Mouse (Mus musculus) spleen, postnatal 36 days (tissue): ENCODE results near the gene Olfr906.

ENCODE experiments used
- DNase-seq, 2 experiments: peaks; one replicate each; pipeline ENCODE4 v3.0.0; 2022; ENCODE audit warnings: low spot score in 2 of 2, mixed read lengths in 1 of 2

Olfr906 gene

DNA sequence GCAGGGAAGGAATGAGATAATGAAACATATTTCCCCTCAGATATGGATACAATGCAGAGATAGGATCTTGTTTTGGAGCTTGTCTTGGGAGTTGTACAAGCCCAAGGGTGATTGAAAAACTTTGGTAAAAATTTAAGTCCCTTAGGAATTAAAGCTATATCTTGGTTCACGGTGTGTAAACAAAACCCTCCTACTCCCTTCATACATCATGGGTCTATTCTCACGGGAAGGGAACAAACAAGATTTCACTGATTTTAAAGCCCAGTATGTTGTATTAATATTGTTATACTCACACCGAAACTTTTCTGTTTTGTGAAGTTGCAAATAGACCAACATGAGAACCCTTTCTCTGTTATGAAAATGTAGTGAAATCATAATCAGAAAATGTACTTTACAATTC, at the start of gene Olfr906:
TSS of gene Olfr906 (plus strand) at position 301 of the 400 bp plus-strand sequence.
- DNase-seq: no peak

DNA sequence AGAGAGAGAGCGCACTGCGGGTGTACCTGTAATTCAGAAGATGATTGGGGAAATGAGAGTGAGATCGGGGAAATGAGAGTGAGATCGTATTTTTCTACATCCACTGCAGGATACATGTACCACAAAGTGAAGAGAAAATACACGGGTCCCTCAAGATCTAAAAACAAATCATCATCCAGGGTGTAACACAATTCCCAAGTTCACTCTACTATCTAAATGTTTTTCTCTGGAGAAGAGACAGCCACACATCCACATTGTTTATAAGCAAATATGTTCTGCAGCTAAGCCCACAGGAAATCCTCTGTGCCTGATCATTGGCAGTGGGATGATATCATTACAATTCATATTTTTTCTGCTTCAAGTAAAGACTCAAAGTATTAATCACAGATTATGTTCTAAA, 39.5 kb upstream of the Olfr906 start, which contains the start of gene Olfr902:
TSS of gene Olfr902 (plus strand) at position 301 of the 400 bp plus-strand sequence.
- DNase-seq: no peak

GRCm38 (mm10) chr9:38462844-38463243, 24.0 kb upstream of the Olfr906 start, which contains the start of gene Olfr904:
Gene Olfr904, plus strand, starts transcription at chr9:38463144.
- no peak for DNase-seq

DNA sequence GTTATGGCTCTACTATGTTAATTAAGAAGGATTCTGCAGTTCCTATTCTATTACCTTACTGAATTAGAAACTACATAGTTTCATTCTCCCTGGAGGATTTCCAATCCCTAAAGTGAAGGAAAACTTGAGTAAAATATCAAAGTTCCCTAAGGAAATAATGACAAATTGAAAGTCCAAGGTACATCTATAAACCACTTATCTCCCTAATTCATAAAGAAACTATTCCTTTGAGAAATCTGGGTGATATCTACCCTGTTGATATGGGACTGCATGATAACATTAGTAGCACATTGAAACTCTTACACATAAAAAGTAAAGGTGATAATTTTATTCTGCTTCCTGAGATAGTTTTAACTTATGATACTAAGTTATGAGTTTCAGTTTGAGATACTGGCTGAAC, 16.1 kb upstream of the Olfr906 start, which contains the start of gene Olfr905:
TSS of gene Olfr905 (plus strand) at position 301 of the 400 bp plus-strand sequence.
- DNase-seq: no peak

- no peak for DNase-seq
These were observed 8.6 kb downstream of the Olfr906 start, which contains the start of gene Olfr907 for GRCm38 (mm10) chr9:38495501-38495900. Gene Olfr907, plus strand, starts transcription at chr9:38495801.

GRCm38 (mm10) chr9:38512353-38512752, 25.5 kb downstream of the Olfr906 start:
- no peak for DNase-seq

GRCm38 (mm10) chr9:38521280-38521679, 34.4 kb downstream of the Olfr906 start, which contains the start of gene Olfr911-ps1:
Gene Olfr911-ps1, plus strand, starts transcription at chr9:38521580.
- DNase-seq: no peak

- no peak for DNase-seq
These were observed 50.7 kb downstream of the Olfr906 start, which contains the start of gene Olfr910 for GRCm38 (mm10) chr9:38537549-38537948. Gene Olfr910, plus strand, starts transcription at chr9:38537849.
